8 mouse cellular contexts compared by ENCODE assay signal in genomic region chr1:152767749-152768488, GRCm38 (mm10). TPM values are rescaled to one million over a fixed set of nuclear protein-coding genes. Genes with fewer than 3 reads are reported as not detected.
DNase-seq lines count a peak whose midpoint lies in the region; ATAC-seq lines count a peak whose summit lies in the region.

No protein-coding gene starts in this region.

- H3K4me3 ChIP-seq in hindbrain, embryonic 13.5 days, result peak overlapping the region; percentile 99

- 4% methylated on average over 5 of the region's 5 CpGs for WGBS in hindbrain, embryonic 13.5 days

- no peak for ATAC-seq in hindbrain, embryonic 13.5 days (ENCODE audit: low FRiP score)

- no peak overlapping the region for H3K9ac ChIP-seq in hindbrain, embryonic 13.5 days

- peaks cover 8% of the 10 kb centered on the region; the same call in 1 of the 2 replicates for H3K27me3 ChIP-seq in hindbrain, embryonic 13.5 days

- H3K27ac ChIP-seq in hindbrain, embryonic 13.5 days, result no peak overlapping the region; the same call in 1 of the 2 replicates

- H3K9me3 ChIP-seq in hindbrain, embryonic 13.5 days, result no peaks in the 10 kb centered on the region

- H3K4me1 ChIP-seq in hindbrain, embryonic 13.5 days (replicated peaks), result peaks cover 19% of the 10 kb centered on the region

- peak overlapping the region; percentile 61 for H3K4me2 ChIP-seq in hindbrain, embryonic 13.5 days

- H3K36me3 ChIP-seq in hindbrain, embryonic 13.5 days, result peaks cover 32% of the 10 kb centered on the region

- DNase-seq in R1 (ENCODE audit: low read depth, low spot score), result peak; percentile 95
- DNase-seq in cerebellum, postnatal 36 days, result peak; percentile 88 to 95
- peak; percentile 84 to 85 for DNase-seq in frontal cortex, postnatal 25 days (ENCODE audit: low spot score in 2 of 2)
- peak; percentile 90 to 93 for DNase-seq in layer of hippocampus, postnatal 14 days (ENCODE audit: low spot score in 2 of 2)
- peak; percentile 89 for DNase-seq in lung, postnatal 10 days
- peak; percentile 70 for DNase-seq in ovary, postnatal 36 days (ENCODE audit: low spot score)
- peak; percentile 70 to 74 for DNase-seq in thymus, postnatal 36 days

RNA-seq across cellular contexts. Expression of gene Arpc5, which starts 1.6 kb away (rescaled TPM):
- polyA plus RNA-seq in hindbrain, embryonic 13.5 days (2015; fragmentation: Nextera tagmentation; extraction: Ambion mirVana), result 343 and 364 TPM in 2 replicates
- total RNA-seq in layer of hippocampus, postnatal 14 days (2021), result 100 to 1,000 TPM; 237 to 247 TPM

RNA-seq across cellular contexts. Expression of gene Rgl1, which starts 1.8 kb away (rescaled TPM):
- 19.8 and 24.0 TPM in 2 replicates for polyA plus RNA-seq in hindbrain, embryonic 13.5 days (2015; fragmentation: Nextera tagmentation; extraction: Ambion mirVana)
- total RNA-seq in layer of hippocampus, postnatal 14 days (2021), result 10 to 100 TPM; 78.7 to 79.5 TPM

RNA-seq across cellular contexts. Expression of gene Apobec4, which starts 17.6 kb away (rescaled TPM):
- polyA plus RNA-seq in hindbrain, embryonic 13.5 days (2015; fragmentation: Nextera tagmentation; extraction: Ambion mirVana), result not detected in 2 replicates
- not detected for total RNA-seq in layer of hippocampus, postnatal 14 days (2021)

RNA-seq across cellular contexts. Expression of gene Ncf2, which starts 32.1 kb away (rescaled TPM):
- 2.5 and 3.4 TPM in 2 replicates for polyA plus RNA-seq in hindbrain, embryonic 13.5 days (2015; fragmentation: Nextera tagmentation; extraction: Ambion mirVana)
- total RNA-seq in layer of hippocampus, postnatal 14 days (2021), result 1 to 10 TPM; 2.9 to 3.1 TPM
